Mouse (Mus musculus) heart, postnatal 36 days (tissue): ENCODE measurements at regions not wholly inside any gene's neighbourhood (a gene's known extent, or its start where the extent isn't known, plus 50 kb on each side); places are given as distances from the start of the nearest gene placed in this dataset.

Experiments
- DNase-seq, 2 experiments: peaks; one replicate each; pipeline ENCODE4 v3.0.0; 2021 to 2022
- intact Hi-C: fragments of 180-260 bp; cut with DNase I; formaldehyde crosslinking; loops from one replicate; pipeline ENCODE4 v1.15.1; 2025

DNA sequence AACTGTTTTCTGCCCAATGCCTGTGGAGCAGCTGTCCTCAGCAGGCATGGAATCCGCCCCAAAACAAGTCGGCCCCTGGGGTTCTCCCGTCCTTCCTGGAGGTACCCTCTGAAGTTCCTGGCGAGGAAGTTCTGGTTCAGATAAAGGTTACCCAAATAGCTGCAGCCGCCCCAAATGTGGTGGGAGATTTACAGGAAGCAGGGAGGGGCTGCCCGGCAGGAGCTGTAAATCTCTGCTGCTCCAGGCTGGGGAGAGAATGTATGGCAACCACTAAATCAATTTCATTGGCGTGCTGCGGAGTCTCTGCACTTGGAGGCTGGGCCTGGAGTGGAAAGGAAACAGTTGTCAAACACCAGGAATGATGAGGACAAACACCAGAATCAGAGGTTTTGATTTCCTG is 107.9 kb upstream of the Mycn start:
- no peak for DNase-seq
- intact Hi-C loops: no loop called here

- no peak for DNase-seq
- intact Hi-C loops: no loop called here
Measured at GRCm38 (mm10) chr12:13048168-13048727, 106.5 kb upstream of the Mycn start.

GRCm38 (mm10) chr12:13042934-13043333 is 101.2 kb upstream of the Mycn start:
- intact Hi-C loops: no loop called here
- no peak for DNase-seq

DNA sequence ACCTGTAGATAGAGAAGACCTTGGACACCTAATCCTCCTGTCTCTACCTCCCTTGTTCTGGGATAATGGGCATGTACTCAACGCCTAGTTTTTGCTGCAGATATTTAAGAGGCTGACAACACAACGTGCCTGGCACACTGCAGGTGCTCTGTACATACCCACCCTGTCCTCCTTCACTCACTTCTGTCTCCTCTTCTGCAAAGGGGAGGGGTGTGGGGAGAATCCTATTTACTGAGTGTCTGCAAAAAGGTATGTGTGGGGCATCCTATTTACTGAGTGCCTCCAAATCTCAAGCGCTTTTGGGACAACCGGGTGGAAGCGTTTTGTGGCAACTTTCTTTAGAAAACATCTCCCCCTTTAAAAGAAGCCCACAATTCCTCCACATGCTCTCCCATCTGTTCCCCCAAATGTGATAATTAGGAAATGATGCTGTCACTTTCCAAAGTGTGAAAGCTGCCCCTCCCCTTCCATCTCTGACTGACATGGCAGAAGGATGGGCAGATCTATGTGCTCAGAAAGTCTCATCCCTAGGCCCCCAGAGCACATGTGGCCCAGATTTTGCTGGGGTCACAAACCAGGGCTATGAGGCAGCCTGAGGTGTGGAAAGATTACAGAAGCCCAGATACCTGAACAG is 93.5 kb upstream of the Mycn start:
- DNase-seq: no peak
- intact Hi-C loops: no loop called here

DNA sequence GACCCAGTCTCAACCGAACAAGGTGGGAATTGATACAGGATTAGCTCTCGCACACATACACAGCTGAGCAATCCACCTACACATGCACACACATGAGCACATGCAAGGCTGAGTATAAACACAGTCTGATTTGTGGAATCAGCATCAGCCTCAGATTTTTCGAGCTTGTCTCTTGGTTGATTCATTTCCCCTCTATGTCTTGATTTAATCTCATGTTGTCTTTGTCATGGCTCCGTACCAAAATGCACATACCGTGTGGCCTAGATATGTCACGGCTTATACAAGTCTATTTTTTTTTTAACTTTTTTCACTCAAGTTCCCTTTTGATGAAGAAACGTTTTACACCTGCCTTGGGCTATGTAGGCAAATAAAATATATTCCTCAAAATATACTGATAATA is 88.6 kb upstream of the Mycn start:
- intact Hi-C loops: no loop called here

GRCm38 (mm10) chr12:13028086-13028485 is 86.4 kb upstream of the Mycn start:
- DNase-seq: no peak
- intact Hi-C loops: no loop called here

More for the DNA sequence above, 88.6 kb upstream of the Mycn start:
- DNase-seq: no peak

DNA sequence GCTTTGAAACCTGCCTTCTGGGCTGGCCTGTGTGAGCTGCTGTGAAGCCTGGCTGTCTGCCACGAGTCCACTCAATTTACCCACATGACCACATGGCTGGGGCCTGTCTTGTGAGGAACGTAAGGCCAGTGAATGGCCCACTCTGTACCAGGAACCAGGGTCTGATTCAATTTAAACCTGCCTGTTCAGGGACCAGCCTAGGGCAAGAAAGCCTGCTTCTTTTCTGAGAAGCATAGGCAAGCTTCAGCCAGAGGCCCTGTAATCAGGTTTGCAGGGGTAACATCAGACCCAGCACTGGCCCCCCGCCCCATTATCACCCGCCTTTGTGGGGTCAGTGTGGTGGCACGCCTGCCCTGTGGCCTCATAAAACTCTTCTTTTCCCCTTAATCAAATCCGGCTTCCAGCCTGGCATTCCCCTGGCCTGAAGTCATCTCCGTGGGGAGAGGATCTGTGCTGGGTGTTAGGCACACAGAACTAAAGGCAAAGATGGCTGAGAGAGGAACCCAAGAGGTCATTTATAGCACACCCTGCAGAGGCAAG is 84.4 kb upstream of the Mycn start:
- intact Hi-C loops: no loop called here

GRCm38 (mm10) chr12:13024215-13024841 is 82.6 kb upstream of the Mycn start:
- intact Hi-C loops: no loop called here
- no peak for DNase-seq

More for the DNA sequence above, 84.4 kb upstream of the Mycn start:
- DNase-seq: peak; percentile 14 to 32

- no peak for DNase-seq
- intact Hi-C loops: no loop called here
Measured at GRCm38 (mm10) chr12:13011023-13011761, 69.5 kb upstream of the Mycn start.

- DNase-seq: no peak
- intact Hi-C loops: no loop called here
Measured at GRCm38 (mm10) chr12:13010405-13010804, 68.7 kb upstream of the Mycn start.

GRCm38 (mm10) chr12:13009470-13009869 is 67.8 kb upstream of the Mycn start:
- peak in 1 of 2 experiments; percentile 23 for DNase-seq
- intact Hi-C loops: no loop called here

GRCm38 (mm10) chr12:13002703-13003102 is 61.0 kb upstream of the Mycn start:
- intact Hi-C loops: no loop called here
- DNase-seq: no peak

- no peak for DNase-seq
- intact Hi-C loops: no loop called here
Measured at GRCm38 (mm10) chr12:13002069-13002590, 60.4 kb upstream of the Mycn start.

GRCm38 (mm10) chr12:12995974-12996361 is 54.3 kb upstream of the Mycn start:
- no peak for DNase-seq
- intact Hi-C loops: no loop called here

DNA sequence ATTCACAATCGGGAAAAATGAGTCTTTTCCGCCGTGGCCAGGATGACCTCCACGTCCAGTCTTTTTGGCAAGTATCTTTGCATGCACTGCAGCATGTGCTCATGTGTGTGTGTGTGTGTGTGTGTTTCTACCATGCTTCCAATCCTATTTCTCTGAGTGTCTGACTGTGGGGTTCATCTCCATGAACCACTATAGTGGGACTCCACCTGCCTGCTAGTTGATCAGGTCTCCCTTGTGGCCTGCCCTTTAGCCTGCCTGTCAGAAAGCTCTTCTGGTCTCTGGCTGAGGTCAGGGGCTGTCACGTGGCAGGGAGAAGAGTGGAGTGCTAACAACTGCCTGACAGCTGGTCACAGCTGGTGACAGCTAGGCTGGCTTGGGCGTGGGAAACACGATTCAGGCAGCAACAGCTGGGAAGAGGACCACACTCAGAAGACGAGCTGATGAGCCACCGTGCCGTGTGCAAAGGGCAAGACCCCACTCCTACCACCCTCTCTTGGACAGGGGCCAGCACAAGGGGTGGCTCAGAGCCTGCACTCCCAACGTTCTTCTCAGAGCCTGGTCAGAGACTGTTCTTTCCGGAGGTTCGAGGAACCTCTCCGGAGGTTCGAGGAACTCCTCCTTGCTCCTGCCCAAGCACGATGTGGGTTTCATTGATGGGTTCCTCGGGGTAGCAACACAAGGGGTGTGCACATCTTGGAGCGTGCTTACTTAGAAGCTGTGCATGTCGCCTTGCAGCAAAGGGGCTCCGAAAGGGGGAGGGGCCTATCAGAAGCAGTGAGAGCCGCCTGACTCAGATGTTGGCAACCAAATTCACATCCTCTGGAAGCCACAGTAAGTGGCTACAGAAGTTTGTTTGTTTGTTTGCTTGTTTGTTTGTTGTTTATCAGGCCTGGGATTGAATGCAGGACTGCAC is 53.6 kb upstream of the Mycn start:
- intact Hi-C loops: no loop called here
- DNase-seq: peak; percentile 66 to 76

GRCm38 (mm10) chr12:12993894-12994714 is 52.4 kb upstream of the Mycn start:
- peak; percentile 4 to 31 for DNase-seq
- intact Hi-C loops: no loop called here
